Mouse (Mus musculus): ENCODE measurements around the gene Gm13287.
"Not testable (repeated sequence)": the region's sequence is repeated elsewhere in the genome, so short reads cannot be mapped to it uniquely, and the experiment has no call there.

Gm13287 gene

DNA sequence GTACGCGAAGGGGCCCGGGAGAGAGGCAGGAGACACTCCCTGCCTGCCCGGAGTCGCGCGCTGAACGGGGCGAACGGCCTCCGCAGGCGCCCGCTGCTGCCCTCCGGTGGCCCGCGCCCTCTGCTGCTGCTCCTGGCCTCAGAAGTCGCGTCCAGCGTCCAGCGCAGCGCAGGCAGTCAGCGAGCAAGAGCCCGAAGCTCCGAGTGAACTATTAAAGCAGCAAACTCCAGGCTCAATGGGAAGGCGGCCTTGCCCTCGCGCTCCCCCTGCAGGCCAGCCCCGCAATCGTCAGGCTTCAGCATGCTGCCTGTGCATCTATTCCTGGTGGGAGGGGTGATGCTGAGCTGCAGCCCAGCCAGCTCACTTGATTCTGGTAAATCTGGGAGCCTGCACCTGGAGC, at the start of gene Gm13287:
Gene Gm13287 (plus strand): TSS at position 301 of the 400 bp plus-strand sequence.
- not testable (repeated sequence) for DNase-seq (ENCODE audit: low spot score in 2 of 2)

DNA sequence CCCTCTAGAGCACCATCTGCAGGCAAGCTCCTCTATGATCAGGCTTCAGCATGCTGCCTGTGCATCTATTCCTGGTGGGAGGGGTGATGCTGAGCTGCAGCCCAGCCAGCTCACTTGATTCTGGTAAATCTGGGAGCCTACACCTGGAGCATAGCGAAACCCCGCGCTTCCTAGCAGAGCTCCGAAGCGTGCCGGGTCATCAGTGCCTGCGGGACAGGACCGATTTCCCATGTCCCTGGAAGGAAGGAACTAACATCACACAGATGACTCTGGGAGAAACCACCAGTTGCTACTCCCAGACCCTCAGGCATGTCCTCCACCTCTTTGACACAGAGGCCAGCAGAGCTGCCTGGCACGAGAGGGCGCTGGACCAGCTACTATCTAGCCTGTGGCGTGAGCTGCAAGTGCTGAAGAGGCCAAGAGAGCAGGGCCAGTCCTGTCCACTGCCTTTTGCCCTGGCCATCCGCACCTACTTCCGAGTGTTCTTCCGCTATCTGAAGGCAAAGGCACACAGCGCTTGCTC, 48.2 kb upstream of the Gm13287 start, which contains the start of gene Gm13271:
Gene Gm13271 (plus strand): TSS at position 51 of the 523 bp plus-strand sequence.
- peak; percentile 72 to 76 for DNase-seq (ENCODE audit: low spot score in 2 of 2)

DNA sequence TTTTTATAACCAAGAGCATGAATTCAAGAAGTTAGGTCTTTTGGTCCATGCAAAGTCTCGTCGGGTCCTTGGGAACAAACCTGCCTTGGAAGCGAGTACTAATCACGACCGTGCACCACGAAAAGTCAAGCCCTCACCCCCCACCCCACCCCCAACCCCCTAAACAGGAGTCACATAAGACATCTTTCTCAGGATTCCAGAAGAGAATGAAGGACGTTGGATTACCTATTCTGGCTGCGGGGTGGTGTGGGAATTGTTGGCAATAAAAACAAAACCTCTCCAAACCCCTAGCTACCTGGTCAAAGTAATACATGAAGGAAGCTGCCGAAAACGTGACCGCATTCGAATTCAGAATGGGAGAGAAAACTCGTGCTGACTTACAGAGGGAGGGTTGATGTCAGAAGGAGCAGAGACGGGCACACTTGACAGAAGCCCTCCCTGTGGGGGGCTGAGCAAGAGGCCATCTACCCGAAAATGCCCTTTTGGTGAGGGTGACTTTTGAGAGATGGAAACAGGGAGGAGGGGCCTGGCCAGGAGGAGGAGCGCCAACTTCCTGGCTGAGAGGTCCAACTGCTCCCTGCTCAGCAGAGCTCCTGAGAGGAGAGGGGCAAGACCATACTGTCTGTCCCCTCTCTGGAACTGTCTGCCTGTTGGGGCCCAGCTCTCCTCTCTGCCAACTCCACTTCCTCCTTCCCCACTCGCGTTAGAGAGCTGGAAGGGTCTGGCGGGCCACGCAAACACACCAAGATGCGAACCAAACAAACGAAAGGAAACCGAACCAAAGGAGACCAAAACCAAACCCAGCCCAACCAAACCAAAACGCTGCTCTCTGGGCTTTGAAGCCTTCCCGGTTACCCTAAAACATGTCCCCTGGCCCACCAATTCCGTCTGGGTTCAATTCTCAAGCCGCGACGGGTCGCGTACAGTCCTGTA, 46.2 kb upstream of the Gm13287 start:
- DNase-seq (ENCODE audit: low spot score in 2 of 2): not testable (repeated sequence)

GRCm38 (mm10) chr4:88757628-88758031, 45.4 kb upstream of the Gm13287 start:
- peak; percentile 87 to 96 for DNase-seq (ENCODE audit: low spot score in 2 of 2)

DNA sequence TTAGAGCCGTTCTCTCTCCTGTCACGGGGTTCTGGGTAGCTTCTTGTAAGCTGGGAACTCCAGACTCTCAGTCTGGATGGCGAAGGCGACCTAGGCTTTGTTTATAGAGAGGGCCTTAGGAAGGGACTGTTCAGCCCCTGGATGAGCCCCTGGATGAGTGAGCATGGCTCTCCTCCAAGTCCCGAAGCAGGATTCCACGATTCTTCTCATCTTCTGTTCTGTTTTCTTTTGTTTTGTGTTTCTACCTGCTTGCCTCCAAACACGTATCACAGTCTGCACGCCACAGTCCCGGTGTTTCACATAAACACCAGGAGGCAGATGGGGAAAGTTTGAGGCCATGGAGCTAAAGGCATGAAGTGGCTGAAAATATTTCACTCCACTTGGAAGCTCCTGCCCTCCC, 44.3 kb upstream of the Gm13287 start:
- DNase-seq (ENCODE audit: low spot score in 2 of 2): peak in 1 of 2 experiments; percentile 21

GRCm38 (mm10) chr4:88759610-88760268, 43.3 kb upstream of the Gm13287 start, which contains the start of gene Gm13283:
Gene Gm13283 (plus strand): TSS chr4:88760119.
- peak in 1 of 2 experiments; percentile 57 for DNase-seq (ENCODE audit: low spot score in 2 of 2)

GRCm38 (mm10) chr4:88760431-88760830, 42.6 kb upstream of the Gm13287 start:
- peak in 1 of 2 experiments; percentile 59 for DNase-seq (ENCODE audit: low spot score in 2 of 2)

DNA sequence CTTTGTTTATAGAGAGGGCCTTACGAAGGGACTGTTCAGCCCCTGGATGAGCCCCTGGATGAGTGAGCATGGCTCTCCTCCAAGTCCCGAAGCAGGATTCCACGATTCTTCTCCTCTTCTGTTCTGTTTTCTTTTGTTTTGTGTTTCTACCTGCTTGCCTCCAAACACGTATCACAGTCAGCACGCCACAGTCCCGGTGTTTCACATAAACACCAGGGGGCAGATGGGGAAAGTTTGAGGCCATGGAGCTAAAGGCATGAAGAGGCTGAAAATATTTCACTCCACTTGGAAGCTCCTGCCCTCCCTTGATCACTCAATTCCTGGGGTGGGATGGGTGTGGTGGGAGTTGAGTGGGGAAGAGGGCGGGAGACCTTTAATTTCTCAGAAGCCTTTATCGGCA, 41.3 kb upstream of the Gm13287 start:
- DNase-seq (ENCODE audit: low spot score in 2 of 2): peak; percentile 64 to 71

DNA sequence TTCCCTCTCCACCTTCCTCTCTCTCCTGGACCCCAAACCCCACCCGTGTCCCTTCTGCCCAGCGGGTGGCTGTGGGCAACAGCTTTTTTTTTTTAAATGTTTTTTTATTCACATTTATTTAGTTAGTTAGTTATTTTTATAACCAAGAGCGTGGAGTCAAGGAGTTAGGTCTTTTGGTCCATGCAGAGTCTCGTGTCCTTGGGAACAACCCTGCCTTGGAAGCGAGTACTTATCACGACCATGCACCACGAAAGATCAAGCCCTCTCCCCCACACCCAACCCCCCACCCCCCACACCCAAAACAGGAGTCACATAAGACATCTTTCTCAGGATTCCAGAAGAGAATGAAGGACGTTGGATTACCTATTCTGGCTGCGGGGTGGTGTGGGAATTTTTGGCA, 40.7 kb upstream of the Gm13287 start:
- not testable (repeated sequence) for DNase-seq (ENCODE audit: low spot score in 2 of 2)

DNA sequence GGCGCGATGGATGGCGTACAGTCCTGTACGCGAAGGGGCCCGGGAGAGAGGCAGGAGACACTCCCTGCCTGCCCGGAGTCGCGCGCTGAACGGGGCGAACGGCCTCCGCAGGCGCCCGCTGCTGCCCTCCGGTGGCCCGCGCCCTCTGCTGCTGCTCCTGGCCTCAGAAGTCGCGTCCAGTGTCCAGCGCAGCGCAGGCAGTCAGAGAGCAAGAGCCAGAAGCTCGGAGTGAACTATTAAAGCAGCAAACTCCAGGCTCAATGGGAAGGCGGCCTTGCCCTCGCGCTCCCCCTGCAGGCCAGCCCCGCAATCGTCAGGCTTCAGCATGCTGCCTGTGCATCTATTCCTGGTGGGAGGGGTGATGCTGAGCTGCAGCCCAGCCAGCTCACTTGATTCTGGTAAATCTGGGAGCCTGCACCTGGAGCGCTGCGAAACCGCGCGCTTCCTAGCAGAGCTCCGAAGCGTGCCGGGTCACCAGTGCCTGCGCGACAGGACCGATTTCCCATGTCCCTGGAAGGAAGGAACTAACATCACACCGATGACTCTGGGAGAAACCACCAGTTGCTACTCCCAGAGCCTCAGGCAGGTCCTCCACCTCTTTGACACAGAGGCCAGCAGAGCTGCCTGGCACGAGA, 39.6 kb upstream of the Gm13287 start:
- peak in 1 of 2 experiments; percentile 26 for DNase-seq (ENCODE audit: low spot score in 2 of 2)

GRCm38 (mm10) chr4:88773534-88773933, 29.5 kb upstream of the Gm13287 start, which contains the start of gene Gm13290:
Gene Gm13290 (plus strand): TSS chr4:88773834.
- DNase-seq (ENCODE audit: low spot score in 2 of 2): not testable (repeated sequence)

DNA sequence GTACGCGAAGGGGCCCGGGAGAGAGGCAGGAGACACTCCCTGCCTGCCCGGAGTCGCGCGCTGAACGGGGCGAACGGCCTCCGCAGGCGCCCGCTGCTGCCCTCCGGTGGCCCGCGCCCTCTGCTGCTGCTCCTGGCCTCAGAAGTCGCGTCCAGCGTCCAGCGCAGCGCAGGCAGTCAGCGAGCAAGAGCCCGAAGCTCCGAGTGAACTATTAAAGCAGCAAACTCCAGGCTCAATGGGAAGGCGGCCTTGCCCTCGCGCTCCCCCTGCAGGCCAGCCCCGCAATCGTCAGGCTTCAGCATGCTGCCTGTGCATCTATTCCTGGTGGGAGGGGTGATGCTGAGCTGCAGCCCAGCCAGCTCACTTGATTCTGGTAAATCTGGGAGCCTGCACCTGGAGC, 26.4 kb upstream of the Gm13287 start, which contains the start of gene Gm13289:
Gene Gm13289 (plus strand): TSS at position 301 of the 400 bp plus-strand sequence.
- DNase-seq (ENCODE audit: low spot score in 2 of 2): not testable (repeated sequence)

GRCm38 (mm10) chr4:88779550-88779949, 23.5 kb upstream of the Gm13287 start, which contains the start of gene Gm13272:
Gene Gm13272 (plus strand): TSS chr4:88779850.
- DNase-seq (ENCODE audit: low spot score in 2 of 2): not testable (repeated sequence)

DNA sequence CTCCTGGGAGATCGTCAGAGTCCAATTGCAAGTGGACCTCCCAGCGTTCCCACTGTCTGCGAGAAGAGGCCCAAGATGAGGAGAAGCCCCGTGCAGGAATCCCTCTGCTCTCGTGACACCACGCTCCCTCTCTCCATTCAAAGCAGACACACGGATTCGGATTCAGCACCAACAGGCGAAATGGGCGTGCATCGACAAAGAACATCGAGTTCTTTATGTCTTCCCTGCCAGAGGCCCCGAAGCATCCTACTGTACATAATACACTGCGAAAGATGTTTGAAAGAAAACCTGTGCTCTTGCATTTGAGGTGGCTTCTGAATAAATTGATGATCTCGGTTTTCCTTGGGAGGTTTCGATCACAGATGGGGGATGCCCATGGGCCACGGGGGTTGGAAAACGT, 22.7 kb upstream of the Gm13287 start:
- not testable (repeated sequence) for DNase-seq (ENCODE audit: low spot score in 2 of 2)

- DNase-seq (ENCODE audit: low spot score in 2 of 2): not testable (repeated sequence)
These were observed 21.2 kb upstream of the Gm13287 start, which contains the start of gene Ifnz for GRCm38 (mm10) chr4:88781831-88782230. Gene Ifnz (plus strand): TSS chr4:88782131.

- DNase-seq (ENCODE audit: low spot score in 2 of 2): not testable (repeated sequence)
These were observed 20.7 kb upstream of the Gm13287 start for GRCm38 (mm10) chr4:88782335-88782734.

DNA sequence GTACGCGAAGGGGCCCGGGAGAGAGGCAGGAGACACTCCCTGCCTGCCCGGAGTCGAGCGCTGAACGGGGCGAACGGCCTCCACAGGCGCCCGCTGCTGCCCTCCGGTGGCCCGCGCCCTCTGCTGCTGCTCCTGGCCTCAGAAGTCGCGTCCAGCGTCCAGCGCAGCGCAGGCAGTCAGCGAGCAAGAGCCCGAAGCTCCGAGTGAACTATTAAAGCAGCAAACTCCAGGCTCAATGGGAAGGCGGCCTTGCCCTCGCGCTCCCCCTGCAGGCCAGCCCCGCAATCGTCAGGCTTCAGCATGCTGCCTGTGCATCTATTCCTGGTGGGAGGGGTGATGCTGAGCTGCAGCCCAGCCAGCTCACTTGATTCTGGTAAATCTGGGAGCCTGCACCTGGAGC, 17.6 kb upstream of the Gm13287 start, which contains the start of gene Gm13276:
Gene Gm13276 (plus strand): TSS at position 301 of the 400 bp plus-strand sequence.
- DNase-seq (ENCODE audit: low spot score in 2 of 2): not testable (repeated sequence)

DNA sequence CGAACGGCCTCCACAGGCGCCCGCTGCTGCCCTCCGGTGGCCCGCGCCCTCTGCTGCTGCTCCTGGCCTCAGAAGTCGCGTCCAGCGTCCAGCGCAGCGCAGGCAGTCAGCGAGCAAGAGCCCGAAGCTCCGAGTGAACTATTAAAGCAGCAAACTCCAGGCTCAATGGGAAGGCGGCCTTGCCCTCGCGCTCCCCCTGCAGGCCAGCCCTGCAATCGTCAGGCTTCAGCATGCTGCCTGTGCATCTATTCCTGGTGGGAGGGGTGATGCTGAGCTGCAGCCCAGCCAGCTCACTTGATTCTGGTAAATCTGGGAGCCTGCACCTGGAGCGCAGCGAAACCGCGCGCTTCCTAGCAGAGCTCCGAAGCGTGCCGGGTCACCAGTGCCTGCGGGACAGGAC, 14.7 kb upstream of the Gm13287 start, which contains the start of gene Gm13277:
Gene Gm13277 (plus strand): TSS at position 231 of the 400 bp plus-strand sequence.
- peak; percentile 22 to 74 for DNase-seq (ENCODE audit: low spot score in 2 of 2)

- DNase-seq (ENCODE audit: low spot score in 2 of 2): not testable (repeated sequence)
These were observed 11.8 kb upstream of the Gm13287 start, which contains the start of gene Gm13278 for GRCm38 (mm10) chr4:88791250-88791649. Gene Gm13278 (plus strand): TSS chr4:88791550.

DNA sequence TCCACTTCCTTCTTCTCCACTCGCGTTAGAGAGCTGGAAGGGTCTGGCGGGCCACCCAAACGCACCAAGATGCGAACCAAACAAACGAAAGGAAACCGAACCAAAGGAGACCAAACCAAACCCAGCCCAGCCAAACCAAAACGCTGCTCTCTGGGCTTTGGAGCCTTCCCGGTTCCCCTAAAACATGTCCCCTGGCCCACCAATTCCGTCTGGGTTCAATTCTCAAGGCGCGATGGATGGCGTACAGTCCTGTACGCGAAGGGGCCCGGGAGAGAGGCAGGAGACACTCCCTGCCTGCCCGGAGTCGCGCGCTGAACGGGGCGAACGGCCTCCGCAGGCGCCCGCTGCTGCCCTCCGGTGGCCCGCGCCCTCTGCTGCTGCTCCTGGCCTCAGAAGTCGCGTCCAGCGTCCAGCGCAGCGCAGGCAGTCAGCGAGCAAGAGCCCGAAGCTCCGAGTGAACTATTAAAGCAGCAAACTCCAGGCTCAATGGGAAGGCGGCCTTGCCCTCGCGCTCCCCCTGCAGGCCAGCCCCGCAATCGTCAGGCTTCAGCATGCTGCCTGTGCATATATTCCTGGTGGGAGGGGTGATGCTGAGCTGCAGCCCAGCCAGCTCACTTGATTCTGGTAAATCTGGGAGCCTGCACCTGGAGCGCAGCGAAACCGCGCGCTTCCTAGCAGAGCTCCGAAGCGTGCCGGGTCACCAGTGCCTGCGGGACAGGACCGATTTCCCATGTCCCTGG, 8.9 kb upstream of the Gm13287 start, which contains the start of gene Gm13275:
Gene Gm13275 (plus strand): TSS at position 552 of the 740 bp plus-strand sequence.
- peak; percentile 46 to 74 for DNase-seq (ENCODE audit: low spot score in 2 of 2)
